Mouse (Mus musculus): ENCODE measurements at regions not wholly inside any gene's neighbourhood (a gene's known extent, or its start where the extent isn't known, plus 50 kb on each side); places are given as distances from the start of the nearest gene placed in this dataset.

DNA sequence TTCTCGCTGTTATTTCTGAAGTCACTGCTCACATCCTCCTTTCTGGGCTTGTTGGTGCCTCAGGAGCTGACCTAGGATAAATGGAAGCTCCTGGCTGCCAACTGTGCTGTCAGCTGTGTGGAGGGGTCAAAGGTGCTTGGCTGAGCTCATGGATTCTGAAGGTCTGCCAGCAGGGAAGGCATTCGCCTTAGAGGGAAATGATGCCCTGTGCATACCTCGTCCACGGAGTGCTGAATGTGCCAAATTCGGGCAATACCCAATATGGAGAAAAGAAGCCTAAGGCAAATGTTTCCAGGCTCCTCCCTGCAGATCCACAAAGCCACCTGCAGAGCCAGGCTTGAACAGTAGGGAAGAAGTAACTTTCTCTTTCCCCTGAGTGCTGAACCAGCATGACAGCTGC is 191.3 kb upstream of the Eya4 start:
- no peak for TF ChIP-seq CTCF (IDR thresholded peaks at IDR 0.05; ENCODE audit: extremely low read depth, insufficient read length, insufficient replicate concordance, low read depth, low read length)
- TF ChIP-seq POLR2A (IDR thresholded peaks at IDR 0.05; ENCODE audit: low read depth, low read length) = no peak

Measured in small intestine, adult 2 months (tissue).